Mouse (Mus musculus): ENCODE measurements around the gene Lrrc8b.

GRCm38 (mm10) chr5:105477527-105477926 lies 62.0 kb downstream of the Lrrc8b start:
- TF ChIP-seq GATA1 (IDR thresholded peaks at IDR 0.05; ENCODE audit: borderline replicate concordance, low read length) (no peak), CTCF (IDR thresholded peaks at IDR 0.05; ENCODE audit: low read depth, low read length) (no peak), POLR2AphosphoS5 (IDR thresholded peaks at IDR 0.05; ENCODE audit: insufficient replicate concordance, low read depth, low read length) (no peak), TAL1 (conservative IDR thresholded peaks at IDR 0.05; ENCODE audit: low read depth, low read length) (no peak), GATA2 (IDR thresholded peaks at IDR 0.05; ENCODE audit: borderline replicate concordance, low read depth, low read length) (no peak)

All from G1E (cell line).